Mouse (Mus musculus): ENCODE data around the gene Cant1. TPM values are rescaled to one million over a fixed set of nuclear protein-coding genes. Genes with fewer than 3 reads are reported as not detected.
"Not testable (repeated sequence)": the region's sequence is repeated elsewhere in the genome, so short reads cannot be mapped to it uniquely, and the experiment has no call there.

Cant1 gene
- polyA plus RNA-seq, 1 experiment from 2014 or later = 8.3 TPM

DNA sequence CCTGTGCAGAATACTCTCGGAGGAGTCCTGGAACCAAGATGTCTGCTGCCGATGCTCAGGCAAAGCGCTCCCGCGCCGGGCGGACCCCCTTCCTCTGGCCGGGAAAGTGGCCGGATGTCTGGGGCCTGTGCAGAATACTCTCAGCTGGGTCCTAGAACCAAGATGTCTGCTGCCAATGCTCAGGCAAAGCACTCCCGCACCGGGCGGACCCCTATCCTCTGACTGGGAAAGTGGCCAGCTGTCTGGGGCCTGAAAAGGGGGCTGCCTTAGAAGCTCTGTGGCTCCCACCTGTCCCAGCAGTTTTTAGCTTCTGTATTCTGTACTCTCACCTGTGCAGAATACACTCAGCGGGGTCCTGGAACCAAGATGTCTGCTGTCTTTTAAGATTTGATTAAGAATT, 31.1 kb downstream of the Cant1 start:
- ATAC-seq (ENCODE audit: low read depth); H3K27me3 ChIP-seq; H3K36me3 ChIP-seq; H3K9ac ChIP-seq; H3K4me1 ChIP-seq (replicated peaks); H3K9me3 ChIP-seq (replicated peaks); H3K4me2 ChIP-seq; H3K27ac ChIP-seq; DNase-seq; H3K4me3 ChIP-seq (replicated peaks): not testable (repeated sequence)
- WGBS (ENCODE audit: insufficient replicate concordance) = 81% methylated on average over 13 of the region's 13 CpGs

DNA sequence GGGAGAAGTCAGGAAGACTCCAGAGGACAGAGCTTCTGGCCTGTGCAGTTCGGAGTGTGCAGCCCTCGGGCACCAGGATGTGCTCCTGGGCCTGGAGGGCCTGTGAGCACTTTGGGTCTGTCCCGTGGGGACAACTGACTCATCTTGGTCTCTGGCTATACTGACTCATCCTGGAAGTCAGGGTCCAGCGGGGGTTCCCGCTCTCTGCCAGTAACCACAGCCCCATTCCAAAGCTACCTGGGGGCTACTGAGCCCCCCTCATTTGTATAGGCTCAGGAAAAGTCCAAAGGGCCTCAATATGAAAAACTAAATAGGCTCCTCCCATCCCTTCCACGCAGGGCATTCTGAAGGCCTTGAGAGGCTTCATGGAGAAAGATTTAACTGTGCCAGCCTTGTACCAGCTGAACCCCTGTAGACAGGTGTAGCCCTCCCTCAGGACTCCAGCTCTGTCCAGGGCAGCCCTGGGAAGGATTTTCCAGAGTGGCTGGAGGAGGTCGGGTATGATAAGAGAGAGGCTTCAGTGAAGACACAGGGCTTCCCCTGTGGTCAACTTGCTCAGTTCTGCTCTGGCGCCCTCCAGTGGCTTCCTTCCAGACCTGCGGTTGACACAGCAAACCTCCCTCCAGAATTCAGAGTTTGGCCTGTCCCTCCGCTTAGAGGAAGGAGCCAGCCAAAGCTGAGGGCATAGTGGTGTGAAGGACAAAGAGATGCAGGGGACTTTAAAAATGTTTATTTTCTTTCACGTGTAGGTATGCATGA, 39.5 kb downstream of the Cant1 start:
- ATAC-seq (ENCODE audit: low read depth) = no peak
- H3K27ac ChIP-seq = no peak overlapping the region
- H3K9ac ChIP-seq = no peak overlapping the region

DNA sequence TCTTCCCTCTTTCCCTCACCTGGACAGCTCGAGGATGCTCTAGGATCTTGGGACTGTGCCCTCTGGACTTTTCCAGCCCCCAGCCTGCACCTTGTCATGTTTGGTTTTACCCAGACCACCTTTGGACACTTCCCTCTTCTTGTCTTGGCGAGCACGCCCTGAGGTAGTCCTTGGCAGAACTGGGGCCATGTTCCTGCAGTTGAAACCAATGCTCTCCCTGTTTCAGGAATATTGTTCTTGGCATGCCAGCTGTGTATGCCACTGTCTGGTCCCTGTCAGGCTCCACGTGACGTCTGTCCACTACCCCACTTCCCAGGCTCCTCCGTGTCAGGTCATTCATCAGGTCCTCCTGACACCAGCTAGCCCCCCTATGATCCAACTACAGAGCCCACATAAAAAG, 40.2 kb downstream of the Cant1 start:
- DNase-seq = no peak
- 63% methylated on average over 6 of the region's 6 CpGs for WGBS (ENCODE audit: insufficient replicate concordance)

More for the DNA sequence above, 39.5 kb downstream of the Cant1 start:
- Histone ChIP-seq H3K27me3 (no peaks in the 10 kb centered on the region), H3K4me2 (no peak overlapping the region), H3K9me3 (replicated peaks) (no peaks in the 10 kb centered on the region), H3K4me1 (replicated peaks) (no peaks in the 10 kb centered on the region), H3K36me3 (no peaks in the 10 kb centered on the region), H3K4me3 (replicated peaks) (no peak overlapping the region)
- peak; percentile 32 for DNase-seq
- 33% methylated on average over 11 of the region's 11 CpGs for WGBS (ENCODE audit: insufficient replicate concordance)

DNA sequence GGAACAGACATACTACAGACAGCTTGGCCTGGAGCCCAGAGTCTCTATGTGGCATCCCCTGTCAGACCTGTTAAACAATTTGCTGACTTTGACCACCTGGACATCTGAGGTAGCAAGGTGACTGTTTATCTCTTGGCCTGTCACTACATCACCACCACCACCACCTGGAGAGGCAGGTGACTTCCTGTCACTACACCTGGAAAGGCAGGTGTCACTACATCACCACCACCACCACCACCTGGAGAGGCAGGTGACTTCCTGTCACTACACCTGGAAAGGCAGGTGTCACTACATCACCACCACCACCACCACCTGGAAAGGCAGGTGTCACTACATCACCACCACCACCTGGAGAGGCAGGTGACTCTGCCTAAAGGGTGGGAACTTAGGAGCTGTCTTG, 42.6 kb downstream of the Cant1 start:
- ATAC-seq (ENCODE audit: low read depth); H3K9ac ChIP-seq; H3K27ac ChIP-seq; H3K36me3 ChIP-seq; H3K4me1 ChIP-seq (replicated peaks); H3K4me2 ChIP-seq; H3K4me3 ChIP-seq (replicated peaks); H3K27me3 ChIP-seq; DNase-seq; H3K9me3 ChIP-seq (replicated peaks): not testable (repeated sequence)

More for the DNA sequence above, 40.2 kb downstream of the Cant1 start:
- Histone ChIP-seq H3K4me1 (replicated peaks) (no peaks in the 10 kb centered on the region), H3K9ac (no peak overlapping the region), H3K4me3 (replicated peaks) (no peak overlapping the region), H3K27me3 (no peaks in the 10 kb centered on the region), H3K27ac (no peak overlapping the region), H3K36me3 (no peaks in the 10 kb centered on the region), H3K4me2 (no peak overlapping the region), H3K9me3 (replicated peaks) (no peaks in the 10 kb centered on the region)
- no peak for ATAC-seq (ENCODE audit: low read depth)

DNA sequence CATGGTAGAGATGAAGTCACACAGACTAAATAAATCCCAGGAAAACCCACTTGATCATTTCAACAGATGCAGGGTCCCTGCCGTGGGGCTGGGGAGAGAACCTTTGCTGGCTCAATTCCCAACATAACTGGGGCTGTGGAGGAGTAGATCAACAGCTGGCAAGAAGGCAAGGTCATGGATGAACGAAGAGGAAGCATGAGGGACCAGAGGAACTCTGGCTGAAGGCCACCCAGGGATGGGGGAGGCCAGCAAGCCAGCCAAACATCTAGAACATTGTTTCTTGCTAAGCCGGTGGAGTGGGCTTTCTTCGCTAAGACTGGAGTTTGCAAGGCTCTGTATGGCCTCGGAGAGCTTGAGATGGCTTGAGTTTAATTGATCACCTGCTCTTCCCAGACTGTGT, 43.0 kb downstream of the Cant1 start:
- Histone ChIP-seq H3K27ac (no peak overlapping the region), H3K9me3 (replicated peaks) (no peaks in the 10 kb centered on the region), H3K4me3 (replicated peaks) (no peak overlapping the region), H3K36me3 (no peaks in the 10 kb centered on the region), H3K27me3 (no peaks in the 10 kb centered on the region), H3K9ac (no peak overlapping the region), H3K4me1 (replicated peaks) (no peaks in the 10 kb centered on the region), H3K4me2 (no peak overlapping the region)
- ATAC-seq (ENCODE audit: low read depth) (no peak), DNase-seq (no peak)
- WGBS (ENCODE audit: insufficient replicate concordance) = 62% methylated on average over 5 of the region's 5 CpGs

DNA sequence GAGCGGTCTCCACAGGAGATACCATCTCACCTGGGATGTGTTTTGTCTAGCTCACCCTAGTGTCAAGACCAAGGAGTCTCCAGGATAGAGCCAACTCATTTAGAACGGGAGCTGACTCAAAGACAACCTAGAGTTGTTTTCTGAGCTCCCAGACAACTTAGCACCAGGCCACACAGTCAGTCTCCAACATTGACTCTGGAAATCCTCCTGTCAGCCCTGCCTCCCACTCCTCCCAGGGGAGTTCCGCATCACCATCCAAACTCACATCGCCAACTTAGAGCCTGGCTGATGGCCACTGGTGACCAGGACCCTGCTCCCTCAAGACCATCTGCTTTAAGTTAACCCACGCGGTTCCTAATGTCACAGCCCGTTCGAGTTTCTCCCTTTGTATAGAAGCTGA, 43.4 kb downstream of the Cant1 start:
- H3K9me3 ChIP-seq (replicated peaks) = no peaks in the 10 kb centered on the region
- H3K4me1 ChIP-seq (replicated peaks) = no peaks in the 10 kb centered on the region
- H3K27me3 ChIP-seq = no peaks in the 10 kb centered on the region
- no peak for DNase-seq
- H3K4me2 ChIP-seq = no peak overlapping the region
- ATAC-seq (ENCODE audit: low read depth) = no peak
- H3K27ac ChIP-seq = no peak overlapping the region
- no peak overlapping the region for H3K9ac ChIP-seq
- H3K4me3 ChIP-seq (replicated peaks) = no peak overlapping the region
- H3K36me3 ChIP-seq = no peaks in the 10 kb centered on the region
- WGBS (ENCODE audit: insufficient replicate concordance) = 69% methylated on average over 8 of the region's 8 CpGs

DNA sequence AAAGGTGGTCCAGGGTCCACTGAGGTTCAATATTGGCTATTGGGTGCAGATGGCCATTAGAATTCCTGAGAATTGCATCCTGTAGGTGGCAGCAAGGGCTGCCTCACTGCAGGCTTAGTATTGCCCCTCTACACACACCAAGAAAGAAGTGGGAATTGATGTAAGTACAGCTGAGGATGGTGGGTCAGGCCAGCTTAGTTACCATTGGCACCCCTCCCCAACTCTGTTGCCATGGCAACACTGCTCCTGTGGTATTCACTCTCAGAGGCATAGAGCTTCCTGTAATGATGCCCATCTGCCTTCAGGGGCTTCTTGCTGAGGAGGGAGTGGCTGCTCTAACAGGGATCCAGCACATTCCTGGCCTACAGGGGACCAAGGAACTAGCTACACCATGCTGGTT, 43.9 kb downstream of the Cant1 start:
- Histone ChIP-seq H3K4me2 (no peak overlapping the region), H3K27ac (no peak overlapping the region), H3K4me3 (replicated peaks) (no peak overlapping the region), H3K27me3 (no peaks in the 10 kb centered on the region), H3K9me3 (replicated peaks) (no peaks in the 10 kb centered on the region), H3K9ac (no peak overlapping the region), H3K4me1 (replicated peaks) (no peaks in the 10 kb centered on the region), H3K36me3 (no peaks in the 10 kb centered on the region)
- ATAC-seq (ENCODE audit: low read depth) = no peak
- no peak for DNase-seq

DNA sequence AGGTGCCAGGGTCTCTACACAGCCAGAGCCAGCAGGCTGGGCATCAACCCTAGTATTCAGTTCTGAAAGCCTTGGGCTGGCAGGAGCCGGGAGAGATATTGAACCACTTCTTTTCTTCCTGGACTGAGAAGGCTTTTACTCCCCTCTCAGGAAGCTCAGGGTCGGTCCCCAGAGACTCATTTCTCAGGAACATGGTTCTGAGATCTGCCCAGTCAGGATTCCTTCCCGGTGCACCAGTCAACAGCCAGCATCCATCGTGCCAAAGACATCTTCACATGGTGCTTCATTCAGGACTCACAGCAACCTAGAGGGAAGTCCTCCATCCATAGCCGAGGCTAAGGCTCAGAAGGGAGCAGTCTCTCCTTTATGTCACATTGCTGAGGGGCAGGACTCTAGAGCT, 44.4 kb downstream of the Cant1 start:
- ATAC-seq (ENCODE audit: low read depth) (no peak), DNase-seq (no peak)
- Histone ChIP-seq H3K9me3 (replicated peaks) (no peaks in the 10 kb centered on the region), H3K4me3 (replicated peaks) (no peak overlapping the region), H3K27me3 (0 out of 2 replicates have a peak, but pooled peaks cover 1% of the 10 kb centered on the region), H3K4me1 (replicated peaks) (no peaks in the 10 kb centered on the region), H3K27ac (no peak overlapping the region), H3K4me2 (no peak overlapping the region), H3K36me3 (no peaks in the 10 kb centered on the region), H3K9ac (no peak overlapping the region)
- 41% methylated on average over 5 of the region's 5 CpGs for WGBS (ENCODE audit: insufficient replicate concordance)

DNA sequence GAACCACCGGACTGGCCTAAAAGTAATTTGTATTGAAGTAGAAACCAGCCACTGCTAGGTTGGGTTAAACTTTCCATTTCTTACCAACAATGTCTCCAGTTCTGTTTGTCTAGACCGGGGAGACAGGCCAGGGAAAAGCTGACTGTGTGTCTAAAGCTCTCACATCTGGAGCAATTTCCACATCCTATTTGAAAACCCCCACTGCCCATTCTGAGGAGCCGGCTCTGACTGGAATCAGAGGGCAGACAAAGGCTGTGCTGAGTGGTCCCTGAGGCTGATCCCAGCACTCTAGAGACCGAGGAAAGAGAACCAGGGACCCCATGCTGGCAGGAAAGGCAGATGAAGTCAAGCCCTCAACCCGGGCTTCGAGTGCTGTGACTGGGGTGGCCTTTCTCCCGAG, 46.2 kb downstream of the Cant1 start:
- WGBS (ENCODE audit: insufficient replicate concordance) = 52% methylated on average over 7 of the region's 7 CpGs
- H3K9ac ChIP-seq = no peak overlapping the region
- DNase-seq (no peak), ATAC-seq (ENCODE audit: low read depth) (no peak)
- H3K4me2 ChIP-seq = no peak overlapping the region
- no peaks in the 10 kb centered on the region for H3K4me1 ChIP-seq (replicated peaks)
- H3K36me3 ChIP-seq = no peaks in the 10 kb centered on the region
- no peak overlapping the region for H3K4me3 ChIP-seq (replicated peaks)
- H3K27me3 ChIP-seq = 0 out of 2 replicates have a peak, but pooled peaks cover 3% of the 10 kb centered on the region
- H3K27ac ChIP-seq = no peak overlapping the region
- H3K9me3 ChIP-seq (replicated peaks) = no peaks in the 10 kb centered on the region

DNA sequence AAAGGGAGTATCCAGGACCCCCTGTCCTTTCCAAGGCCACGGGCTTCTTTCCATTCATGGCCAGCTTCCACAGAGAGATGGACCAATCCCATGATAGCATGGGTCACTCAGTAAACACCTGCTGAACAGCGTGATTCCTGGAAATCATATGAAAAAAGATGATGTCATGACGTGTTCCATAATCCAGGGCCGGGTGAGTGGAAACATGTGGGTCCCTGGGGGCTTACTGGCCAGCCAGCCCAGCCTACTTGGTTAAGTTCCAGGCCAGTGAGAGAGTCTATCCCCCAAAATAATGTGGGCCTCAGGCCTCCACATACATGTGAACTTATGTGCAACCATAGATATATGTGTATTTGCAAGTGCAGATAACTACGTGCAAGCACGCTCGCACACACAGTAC, 47.0 kb downstream of the Cant1 start:
- no peaks in the 10 kb centered on the region for H3K4me1 ChIP-seq (replicated peaks)
- 71% methylated on average over 7 of the region's 7 CpGs for WGBS (ENCODE audit: insufficient replicate concordance)
- H3K4me2 ChIP-seq = no peak overlapping the region

DNA sequence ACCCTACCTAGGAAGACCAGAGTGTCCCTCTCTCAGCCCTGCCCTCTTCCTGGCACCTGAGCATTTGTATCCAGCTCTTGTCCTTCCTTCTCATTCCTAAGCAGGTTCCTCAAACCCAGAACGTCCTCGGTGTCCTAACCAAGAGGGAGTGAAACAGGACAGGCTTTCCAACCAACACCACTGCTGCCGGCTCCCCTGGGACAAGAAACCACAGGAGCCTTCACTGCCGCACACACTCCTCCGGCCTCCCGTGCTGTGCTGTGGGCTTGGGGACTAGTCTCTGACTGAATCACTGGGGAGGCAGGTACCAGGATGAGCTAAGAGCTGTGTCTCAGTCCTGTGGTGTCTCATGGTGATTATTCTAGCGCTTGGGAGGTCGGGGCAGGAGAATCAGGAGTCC, 49.2 kb downstream of the Cant1 start:
- H3K4me3 ChIP-seq (replicated peaks) = no peak overlapping the region
- no peak for DNase-seq
- no peak overlapping the region for H3K9ac ChIP-seq
- 51% methylated on average over 8 of the region's 8 CpGs for WGBS (ENCODE audit: insufficient replicate concordance)
- H3K9me3 ChIP-seq (replicated peaks) = no peaks in the 10 kb centered on the region
- no peaks in the 10 kb centered on the region for H3K4me1 ChIP-seq (replicated peaks)
- no peak overlapping the region for H3K4me2 ChIP-seq
- 0 out of 2 replicates have a peak, but pooled peaks cover 3% of the 10 kb centered on the region for H3K27me3 ChIP-seq
- no peak overlapping the region for H3K27ac ChIP-seq
- H3K36me3 ChIP-seq = no peaks in the 10 kb centered on the region
- no peak for ATAC-seq (ENCODE audit: low read depth)

More for the DNA sequence above, 47.0 kb downstream of the Cant1 start:
- H3K9ac ChIP-seq = no peak overlapping the region
- DNase-seq = no peak
- H3K4me3 ChIP-seq (replicated peaks) = no peak overlapping the region
- no peak for ATAC-seq (ENCODE audit: low read depth)
- H3K9me3 ChIP-seq (replicated peaks) = no peaks in the 10 kb centered on the region
- no peak overlapping the region for H3K27ac ChIP-seq
- no peaks in the 10 kb centered on the region for H3K36me3 ChIP-seq
- H3K27me3 ChIP-seq = 0 out of 2 replicates have a peak, but pooled peaks cover 3% of the 10 kb centered on the region

DNA sequence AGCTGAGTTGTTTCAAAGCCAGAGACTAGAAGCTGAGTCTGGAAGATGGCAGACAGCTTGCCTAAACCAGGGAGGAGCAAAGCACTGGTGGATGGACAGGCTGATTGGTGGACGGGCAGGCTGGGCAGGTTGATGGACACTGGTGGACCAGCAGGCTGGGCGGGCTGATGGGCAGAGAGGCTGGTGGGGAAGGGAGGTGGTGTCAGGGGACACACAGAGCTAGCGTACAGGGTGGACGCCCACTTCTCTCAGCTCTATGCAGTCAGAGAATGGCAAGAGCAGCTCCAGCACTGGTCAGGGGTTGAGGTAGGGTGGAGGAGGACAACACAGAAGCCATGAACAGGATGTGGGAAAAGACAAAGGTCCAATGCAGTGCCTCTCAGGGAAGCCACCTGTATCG, 49.6 kb downstream of the Cant1 start:
- 0 out of 2 replicates have a peak, but pooled peaks cover 3% of the 10 kb centered on the region for H3K27me3 ChIP-seq
- no peak for DNase-seq
- ATAC-seq (ENCODE audit: low read depth) = no peak
- H3K4me3 ChIP-seq (replicated peaks) = no peak overlapping the region
- no peak overlapping the region for H3K9ac ChIP-seq
- 60% methylated on average over 5 of the region's 5 CpGs for WGBS (ENCODE audit: insufficient replicate concordance)
- no peaks in the 10 kb centered on the region for H3K9me3 ChIP-seq (replicated peaks)
- no peaks in the 10 kb centered on the region for H3K4me1 ChIP-seq (replicated peaks)
- H3K36me3 ChIP-seq = no peaks in the 10 kb centered on the region
- H3K4me2 ChIP-seq = no peak overlapping the region
- no peak overlapping the region for H3K27ac ChIP-seq
